Mouse (Mus musculus) brain, embryonic 14.5 days (tissue): ENCODE measurements around the gene Arpc2.

Experiments used
- CTCF ChIP-seq: fragments of 200-500 bp; IDR thresholded peaks from 2 replicates; pipeline ENCODE4 v1.5.1; 2012; ENCODE audit warnings: inconsistent platforms, mild to moderate bottlenecking, moderate library complexity, borderline replicate concordance; ENCODE audit not compliant: insufficient read depth, insufficient read length; ENCODE audit errors: extremely low read depth
- POLR2A ChIP-seq: fragments of 200-500 bp; IDR thresholded peaks from 2 replicates; pipeline ENCODE4 v1.6.1; 2012; ENCODE audit warnings: mild to moderate bottlenecking, inconsistent platforms, borderline replicate concordance; ENCODE audit not compliant: poor library complexity, insufficient read depth, insufficient read length, severe bottlenecking; ENCODE audit errors: extremely low read depth

GRCm38 (mm10) chr1:74196621-74197419 is 39.1 kb upstream of the Arpc2 start:
- TF ChIP-seq CTCF = no peak
- TF ChIP-seq POLR2A = no peak
